Mouse (Mus musculus) subcutaneous adipose tissue, adult 2 months (tissue): ENCODE results near the gene Fgf12. TPM values are rescaled to one million over a fixed set of nuclear protein-coding genes. Genes with fewer than 3 reads are reported as not detected.

Source experiments
- polyA plus RNA-seq: library from polyadenylated mRNA; depleted of rRNA; stranded (reverse); fragments of >200 nt; gene quantifications from 2 replicates; pipeline ENCODE4 v1.2.3, GENCODE M21; 2012; ENCODE audit warnings: low replicate concordance; rRNA removed

Gene Fgf12
- 1.1 TPM in 1 of 2 replicates, not detected in the other for polyA plus RNA-seq

DNA sequence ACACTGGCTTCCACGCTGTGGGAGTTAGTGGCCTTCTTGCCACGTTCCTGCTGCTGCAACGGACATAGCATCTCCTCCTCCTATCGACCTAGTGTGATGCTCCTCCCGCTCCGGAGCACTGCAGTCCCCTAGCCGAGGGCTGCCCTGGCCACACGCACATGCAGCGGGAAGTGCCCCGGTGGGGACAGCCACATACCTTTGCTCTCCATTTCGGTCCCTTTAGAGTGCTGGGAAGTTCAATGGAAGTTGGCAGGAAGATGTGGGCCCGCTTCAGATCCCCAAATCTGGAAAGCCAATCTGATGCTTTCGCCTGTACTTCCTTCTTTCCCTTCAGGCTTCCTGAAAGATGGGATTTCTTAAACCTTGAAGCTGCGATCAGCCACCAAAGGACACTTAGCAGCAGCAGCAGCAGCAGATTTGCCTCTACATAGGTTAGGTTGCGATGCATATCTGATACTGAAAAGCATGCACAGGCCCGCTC lies at the start of gene Fgf12:
TSS of gene Fgf12 (minus strand) at position 431 of the 481 bp plus-strand sequence.

Other genes starting within 250 kb of the Fgf12 start
- 6.5 and 11.1 TPM in 2 replicates for gene Mb21d2, start 176.6 kb upstream of the Fgf12 start, polyA plus RNA-seq